Mouse (Mus musculus): ENCODE results near the gene Card10. TPM values are rescaled to one million over a fixed set of nuclear protein-coding genes. Genes with fewer than 3 reads are reported as not detected.

The Card10 gene
- polyA plus RNA-seq, 1 experiment from 2014 or later = 6.5 TPM

DNA sequence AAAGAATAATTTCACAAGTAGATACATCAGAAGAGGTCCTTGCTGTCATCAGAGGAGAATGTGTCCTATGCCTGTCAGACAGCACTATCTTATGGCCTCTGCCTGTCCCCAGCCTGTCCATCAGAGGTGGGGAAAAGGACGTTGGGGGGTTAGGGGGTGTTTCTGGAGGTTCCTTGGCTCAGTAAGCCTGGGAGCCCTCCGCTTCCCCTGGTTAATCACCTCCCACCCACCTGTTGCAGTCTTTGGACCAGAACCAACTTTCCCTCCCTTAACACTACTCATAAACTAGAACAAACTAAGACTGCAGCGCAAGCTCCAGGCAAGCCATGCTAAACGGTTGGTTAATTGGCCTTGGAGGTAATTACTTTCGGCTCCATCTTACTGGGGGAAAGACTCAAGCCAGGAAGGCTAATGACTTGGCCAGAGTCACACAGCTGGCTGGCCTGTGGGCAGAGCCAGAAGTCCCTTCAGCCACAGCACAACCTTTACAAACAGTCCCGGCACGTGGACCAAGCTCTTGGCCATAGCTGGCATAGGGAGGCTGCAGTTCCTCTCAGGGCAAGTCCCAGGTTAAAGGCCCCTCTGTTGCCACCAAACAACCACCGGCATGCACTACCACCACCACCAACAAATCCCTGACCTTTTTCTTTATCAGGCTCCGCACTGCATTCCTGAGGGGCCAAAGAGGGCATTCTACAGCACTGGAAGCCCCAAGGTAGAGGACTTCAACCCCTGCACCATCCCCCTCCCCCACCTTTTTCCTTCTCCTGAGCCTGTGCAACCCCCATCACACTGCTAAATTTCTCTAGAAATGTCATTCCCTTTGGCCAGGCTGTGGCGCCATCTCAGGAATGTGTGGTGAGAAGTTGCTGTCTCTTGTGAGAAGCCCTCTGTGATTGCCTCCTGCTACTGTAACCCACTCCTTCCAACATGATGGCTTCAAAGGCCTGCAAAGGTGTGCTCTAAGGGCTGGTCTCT lies 28.2 kb upstream of the Card10 start:
- H3K4me2 ChIP-seq (replicated peaks; ENCODE audit: low read depth, low read length) = peak overlapping the region; percentile 30; the same call in 1 of the 2 replicates

DNA sequence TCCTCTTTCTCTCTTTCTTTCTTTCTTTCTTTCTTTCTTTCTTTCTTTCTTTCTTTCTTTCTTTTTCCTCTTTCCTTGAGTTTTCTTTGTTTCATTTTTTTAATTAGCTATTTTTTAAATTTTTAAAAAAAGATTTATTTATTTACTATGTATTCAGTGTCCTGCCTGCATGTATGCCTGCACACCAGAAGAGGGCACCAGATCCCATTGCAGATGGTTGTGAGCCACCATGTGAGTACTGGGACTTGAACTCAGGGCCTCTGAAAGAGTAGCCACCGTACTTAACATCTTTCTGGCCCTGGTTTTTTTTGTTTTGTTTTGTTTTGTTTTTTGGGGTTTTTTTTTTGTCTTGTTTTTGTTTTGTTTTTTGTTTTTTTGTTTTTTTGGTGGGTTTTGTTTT lies 26.8 kb upstream of the Card10 start:
- Histone ChIP-seq H3K4me1 (ENCODE audit: control insufficient read depth, insufficient read depth, low read length) (peaks cover 41% of the 10 kb centered on the region), H3K4me2 (replicated peaks; ENCODE audit: low read depth, low read length) (no peak overlapping the region), H3K27me3 (ENCODE audit: control insufficient read depth, insufficient read depth, low read length) (no peaks in the 10 kb centered on the region), H3K9me3 (ENCODE audit: control insufficient read depth, low read depth, low read length) (no peaks in the 10 kb centered on the region), H3K27ac (ENCODE audit: low read length) (no peak overlapping the region), H3K4me3 (ENCODE audit: low read depth, low read length) (no peak overlapping the region), H3K36me3 (ENCODE audit: control insufficient read depth, insufficient read depth, low read length) (no peaks in the 10 kb centered on the region), H3K9ac (replicated peaks; ENCODE audit: low read depth, low read length) (no peak overlapping the region)
- no peak for ATAC-seq (ENCODE audit: insufficient number of reproducible peaks, insufficient read depth, low FRiP score, low read depth)
- 80% methylated on average over 1 of the region's 1 CpGs for WGBS

More for the DNA sequence above, 28.2 kb upstream of the Card10 start:
- H3K27me3 ChIP-seq (ENCODE audit: control insufficient read depth, insufficient read depth, low read length) = no peaks in the 10 kb centered on the region
- H3K36me3 ChIP-seq (ENCODE audit: control insufficient read depth, insufficient read depth, low read length) = no peaks in the 10 kb centered on the region
- no peak overlapping the region for H3K4me3 ChIP-seq (ENCODE audit: low read depth, low read length)
- peaks cover 54% of the 10 kb centered on the region for H3K4me1 ChIP-seq (ENCODE audit: control insufficient read depth, insufficient read depth, low read length)
- no peaks in the 10 kb centered on the region for H3K9me3 ChIP-seq (ENCODE audit: control insufficient read depth, low read depth, low read length)
- no peak for ATAC-seq (ENCODE audit: insufficient number of reproducible peaks, insufficient read depth, low FRiP score, low read depth)
- H3K9ac ChIP-seq (replicated peaks; ENCODE audit: low read depth, low read length) = no peak overlapping the region
- 61% methylated on average over 10 of the region's 10 CpGs for WGBS
- peak overlapping the region; percentile 93; the same call in 1 of the 2 replicates for H3K27ac ChIP-seq (ENCODE audit: low read length)

DNA sequence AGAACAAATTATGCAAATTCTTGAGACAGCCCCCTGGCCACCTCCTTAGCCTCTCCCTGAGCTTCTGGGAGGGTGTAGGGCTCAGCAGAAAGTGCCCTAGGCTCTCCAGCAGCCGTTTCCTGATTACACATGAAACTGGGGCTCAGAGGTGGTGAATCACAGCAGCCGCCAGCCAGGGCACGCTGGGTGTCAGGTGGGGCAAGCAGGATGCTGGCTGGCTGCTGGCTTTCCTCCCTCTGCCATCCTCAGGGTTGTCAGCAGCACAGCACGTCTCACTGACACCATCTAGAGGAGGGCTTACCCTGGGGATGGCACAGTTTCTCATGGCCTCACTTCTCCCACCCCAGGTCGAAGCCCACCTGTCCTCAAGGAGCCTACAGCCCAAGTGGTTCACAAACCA lies 25.5 kb upstream of the Card10 start:
- Histone ChIP-seq H3K27ac (ENCODE audit: low read length) (no peak overlapping the region), H3K27me3 (ENCODE audit: control insufficient read depth, insufficient read depth, low read length) (no peaks in the 10 kb centered on the region), H3K9ac (replicated peaks; ENCODE audit: low read depth, low read length) (no peak overlapping the region), H3K9me3 (ENCODE audit: control insufficient read depth, low read depth, low read length) (no peaks in the 10 kb centered on the region), H3K4me3 (ENCODE audit: low read depth, low read length) (no peak overlapping the region), H3K36me3 (ENCODE audit: control insufficient read depth, insufficient read depth, low read length) (no peaks in the 10 kb centered on the region), H3K4me1 (ENCODE audit: control insufficient read depth, insufficient read depth, low read length) (peaks cover 30% of the 10 kb centered on the region), H3K4me2 (replicated peaks; ENCODE audit: low read depth, low read length) (no peak overlapping the region)
- 18% methylated on average over 5 of the region's 5 CpGs for WGBS
- ATAC-seq (ENCODE audit: insufficient number of reproducible peaks, insufficient read depth, low FRiP score, low read depth) = no peak

DNA sequence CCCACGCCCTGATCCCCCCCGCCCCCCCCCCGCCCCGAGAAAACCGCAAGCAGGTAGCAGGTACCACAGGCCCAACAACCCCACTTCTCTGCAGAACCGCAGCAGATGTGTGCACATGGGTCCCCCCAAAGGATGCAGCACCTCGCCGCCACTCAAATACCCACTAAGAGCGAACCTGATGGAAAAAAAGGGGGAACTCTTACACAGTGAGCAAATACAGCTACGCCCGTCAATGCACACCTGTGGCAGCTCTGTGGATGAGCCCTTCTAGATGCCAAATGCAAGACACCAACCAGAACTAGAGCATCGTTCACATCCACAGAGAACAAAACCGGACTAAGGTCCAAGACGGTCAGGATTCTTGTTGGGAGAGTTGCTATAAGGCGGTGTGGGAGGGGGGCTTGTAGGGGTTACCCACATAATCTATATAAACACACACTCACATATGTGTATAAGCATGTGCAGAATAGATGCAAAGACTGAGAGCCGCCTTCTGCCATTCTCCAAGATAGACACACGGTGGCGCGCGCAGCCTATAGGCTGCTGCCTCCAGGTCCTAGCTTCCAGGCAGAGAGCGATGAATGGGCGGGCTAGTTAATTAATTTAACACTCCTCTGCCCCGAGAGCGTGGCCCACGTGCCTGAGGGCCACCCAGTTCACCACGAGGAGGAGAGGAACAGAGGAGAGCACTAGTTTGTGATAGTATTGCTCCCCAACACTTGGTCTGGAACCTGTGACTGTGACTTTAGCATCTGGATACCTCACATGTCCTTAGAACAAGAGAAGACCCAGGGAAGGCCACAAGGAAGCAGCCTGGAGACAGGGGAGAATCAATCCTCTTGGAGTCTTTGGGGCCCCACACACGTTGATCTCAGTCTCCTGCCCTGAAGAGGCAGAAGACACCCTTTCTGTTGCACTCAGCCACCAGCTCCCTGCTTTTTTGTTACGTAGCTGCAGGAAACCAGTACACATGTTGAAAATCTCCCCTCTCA lies 23.7 kb upstream of the Card10 start:
- Histone ChIP-seq H3K27me3 (ENCODE audit: control insufficient read depth, insufficient read depth, low read length) (no peaks in the 10 kb centered on the region), H3K27ac (ENCODE audit: low read length) (no peak overlapping the region), H3K9ac (replicated peaks; ENCODE audit: low read depth, low read length) (no peak overlapping the region), H3K4me2 (replicated peaks; ENCODE audit: low read depth, low read length) (no peak overlapping the region), H3K4me3 (ENCODE audit: low read depth, low read length) (no peak overlapping the region), H3K9me3 (ENCODE audit: control insufficient read depth, low read depth, low read length) (no peaks in the 10 kb centered on the region), H3K4me1 (ENCODE audit: control insufficient read depth, insufficient read depth, low read length) (peaks cover 14% of the 10 kb centered on the region), H3K36me3 (ENCODE audit: control insufficient read depth, insufficient read depth, low read length) (no peaks in the 10 kb centered on the region)
- peak; percentile 71 for ATAC-seq (ENCODE audit: insufficient number of reproducible peaks, insufficient read depth, low FRiP score, low read depth)
- WGBS = 21% methylated on average over 28 of the region's 28 CpGs

DNA sequence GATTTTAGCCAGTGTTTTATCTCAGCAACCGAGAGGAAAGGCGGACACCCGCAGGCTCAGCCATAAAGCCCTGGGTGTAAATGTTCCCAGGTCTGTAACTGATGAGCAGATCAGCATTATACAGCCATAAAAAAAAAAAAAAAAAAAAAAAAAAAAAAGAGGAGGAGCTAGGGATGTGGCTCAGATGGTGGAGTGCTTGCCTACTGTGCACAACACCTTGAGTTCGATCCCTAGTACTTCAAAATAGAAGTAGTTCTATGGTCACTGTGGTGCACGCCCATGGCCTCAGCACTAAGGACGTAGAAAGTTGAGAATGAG lies 13.2 kb upstream of the Card10 start:
- no peak overlapping the region for H3K4me2 ChIP-seq (replicated peaks; ENCODE audit: low read depth, low read length)
- no peak overlapping the region for H3K4me3 ChIP-seq (ENCODE audit: low read depth, low read length)
- no peaks in the 10 kb centered on the region for H3K27me3 ChIP-seq (ENCODE audit: control insufficient read depth, insufficient read depth, low read length)
- H3K4me1 ChIP-seq (ENCODE audit: control insufficient read depth, insufficient read depth, low read length) = no peaks in the 10 kb centered on the region
- no peaks in the 10 kb centered on the region for H3K36me3 ChIP-seq (ENCODE audit: control insufficient read depth, insufficient read depth, low read length)
- 69% methylated on average over 6 of the region's 6 CpGs for WGBS
- no peak overlapping the region for H3K9ac ChIP-seq (replicated peaks; ENCODE audit: low read depth, low read length)
- H3K27ac ChIP-seq (ENCODE audit: low read length) = no peak overlapping the region
- ATAC-seq (ENCODE audit: insufficient number of reproducible peaks, insufficient read depth, low FRiP score, low read depth) = no peak
- H3K9me3 ChIP-seq (ENCODE audit: control insufficient read depth, low read depth, low read length) = no peaks in the 10 kb centered on the region

DNA sequence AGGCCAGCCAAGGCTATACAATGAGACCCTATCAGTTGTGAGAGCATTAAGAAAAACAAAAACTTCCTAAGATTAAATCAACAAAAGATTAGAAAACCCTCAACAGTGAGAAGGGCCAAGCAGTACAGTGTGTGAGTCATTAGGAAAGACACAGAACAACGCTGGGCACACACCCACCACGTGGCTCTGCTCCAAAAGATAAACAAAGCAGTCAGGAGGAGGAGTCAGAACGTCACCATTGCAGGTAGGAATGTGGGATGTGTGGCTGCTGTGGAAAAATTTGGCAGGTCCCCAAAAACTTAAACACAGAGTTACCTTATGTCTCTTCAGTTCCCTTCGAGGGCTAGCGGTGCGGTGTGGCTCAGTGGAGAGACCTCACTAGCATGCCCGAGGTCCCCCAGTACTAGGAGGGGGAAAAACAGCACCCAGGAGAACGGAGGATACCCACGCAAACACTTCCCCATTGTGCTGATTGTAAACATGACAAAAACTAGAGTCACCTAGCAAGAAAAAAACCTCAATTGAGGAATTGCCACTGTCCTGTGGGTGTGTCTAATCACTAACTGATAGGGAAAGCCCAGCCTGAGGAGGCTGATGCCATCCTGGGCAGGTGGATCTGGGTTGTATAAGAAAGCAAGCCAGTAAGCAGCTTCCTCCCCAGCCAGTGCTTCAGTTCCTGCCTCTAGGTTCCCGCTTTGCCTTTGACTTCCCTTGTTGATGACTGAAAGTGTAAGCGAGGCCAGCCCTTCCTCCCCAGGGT lies 12.7 kb upstream of the Card10 start:
- Histone ChIP-seq H3K9ac (replicated peaks; ENCODE audit: low read depth, low read length) (no peak overlapping the region), H3K4me2 (replicated peaks; ENCODE audit: low read depth, low read length) (no peak overlapping the region)
- peak; percentile 86 for ATAC-seq (ENCODE audit: insufficient number of reproducible peaks, insufficient read depth, low FRiP score, low read depth)

DNA sequence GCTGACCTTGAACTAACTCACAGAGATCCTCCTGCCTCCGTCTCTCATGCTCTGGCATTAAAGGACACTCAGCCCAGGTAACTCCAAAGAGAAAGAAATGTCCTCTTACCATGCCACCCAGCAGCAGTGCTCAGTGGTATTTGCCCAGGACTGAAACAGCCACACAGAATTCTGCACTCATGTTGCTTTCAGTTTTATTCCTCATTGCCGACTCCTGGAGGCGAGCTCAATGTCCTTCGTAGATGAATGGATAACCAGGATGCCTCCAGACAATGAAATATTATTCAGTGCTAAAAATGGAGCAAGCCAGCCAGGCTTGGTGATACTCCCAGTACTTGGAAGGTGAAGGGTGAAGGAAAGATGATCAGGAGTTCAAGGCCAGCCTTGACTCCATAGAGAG lies 10.8 kb upstream of the Card10 start:
- whole genome bisulfite sequencing = 84% methylated on average over 4 of the region's 4 CpGs
- H3K9me3 ChIP-seq (ENCODE audit: control insufficient read depth, low read depth, low read length) = no peaks in the 10 kb centered on the region
- H3K36me3 ChIP-seq (ENCODE audit: control insufficient read depth, insufficient read depth, low read length) = no peaks in the 10 kb centered on the region
- no peak overlapping the region for H3K9ac ChIP-seq (replicated peaks; ENCODE audit: low read depth, low read length)
- H3K4me3 ChIP-seq (ENCODE audit: low read depth, low read length) = no peak overlapping the region
- ATAC-seq (ENCODE audit: insufficient number of reproducible peaks, insufficient read depth, low FRiP score, low read depth) = no peak
- no peaks in the 10 kb centered on the region for H3K27me3 ChIP-seq (ENCODE audit: control insufficient read depth, insufficient read depth, low read length)
- H3K27ac ChIP-seq (ENCODE audit: low read length) = no peak overlapping the region
- no peaks in the 10 kb centered on the region for H3K4me1 ChIP-seq (ENCODE audit: control insufficient read depth, insufficient read depth, low read length)
- H3K4me2 ChIP-seq (replicated peaks; ENCODE audit: low read depth, low read length) = no peak overlapping the region

More for the DNA sequence above, 12.7 kb upstream of the Card10 start:
- Histone ChIP-seq H3K4me1 (ENCODE audit: control insufficient read depth, insufficient read depth, low read length) (no peaks in the 10 kb centered on the region), H3K9me3 (ENCODE audit: control insufficient read depth, low read depth, low read length) (no peaks in the 10 kb centered on the region), H3K27ac (ENCODE audit: low read length) (no peak overlapping the region), H3K36me3 (ENCODE audit: control insufficient read depth, insufficient read depth, low read length) (no peaks in the 10 kb centered on the region), H3K4me3 (ENCODE audit: low read depth, low read length) (no peak overlapping the region), H3K27me3 (ENCODE audit: control insufficient read depth, insufficient read depth, low read length) (no peaks in the 10 kb centered on the region)
- 36% methylated on average over 11 of the region's 11 CpGs for WGBS

DNA sequence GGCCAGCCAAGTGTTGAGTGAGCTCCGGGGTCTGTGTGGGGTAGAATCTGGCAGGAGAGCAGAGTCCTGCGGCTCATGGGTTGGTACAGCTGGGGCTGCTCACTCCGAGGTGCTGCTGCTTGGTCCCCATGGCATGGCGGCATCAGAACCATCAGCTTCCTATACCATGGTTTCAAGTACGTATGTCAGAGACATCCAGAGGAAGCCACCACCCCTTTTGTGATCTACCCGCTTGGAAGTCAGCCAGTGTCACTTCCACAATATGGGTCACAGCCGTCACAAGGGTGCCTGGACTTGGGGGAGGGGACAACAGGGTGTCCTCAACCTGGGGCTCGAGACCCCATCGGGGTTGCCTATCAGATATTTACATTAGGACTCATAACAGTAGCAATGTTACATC lies 7.3 kb upstream of the Card10 start:
- no peak overlapping the region for H3K9ac ChIP-seq (replicated peaks; ENCODE audit: low read depth, low read length)
- H3K36me3 ChIP-seq (ENCODE audit: control insufficient read depth, insufficient read depth, low read length) = no peaks in the 10 kb centered on the region
- no peaks in the 10 kb centered on the region for H3K4me1 ChIP-seq (ENCODE audit: control insufficient read depth, insufficient read depth, low read length)
- WGBS = 65% methylated on average over 9 of the region's 9 CpGs
- no peak overlapping the region for H3K4me3 ChIP-seq (ENCODE audit: low read depth, low read length)
- no peak overlapping the region for H3K4me2 ChIP-seq (replicated peaks; ENCODE audit: low read depth, low read length)
- no peaks in the 10 kb centered on the region for H3K9me3 ChIP-seq (ENCODE audit: control insufficient read depth, low read depth, low read length)
- no peak for ATAC-seq (ENCODE audit: insufficient number of reproducible peaks, insufficient read depth, low FRiP score, low read depth)
- H3K27ac ChIP-seq (ENCODE audit: low read length) = no peak overlapping the region
- H3K27me3 ChIP-seq (ENCODE audit: control insufficient read depth, insufficient read depth, low read length) = no peaks in the 10 kb centered on the region

Measured in stomach, embryonic 14.5 days (tissue).